Mouse (Mus musculus) olfactory bulb, adult 2 months (tissue): ENCODE results near the gene Vav3.

Source experiments
- CTCF ChIP-seq: fragments of 200-500 bp; IDR thresholded peaks from 2 replicates; pipeline ENCODE4 v1.5.1; 2012; ENCODE audit warnings: low read depth, mild to moderate bottlenecking, low read length, moderate library complexity; ENCODE audit not compliant: insufficient read depth
- POLR2A ChIP-seq: fragments of 200-500 bp; IDR thresholded peaks from 2 replicates; pipeline ENCODE4 v1.6.1; 2012; ENCODE audit warnings: mild to moderate bottlenecking, low read depth, low read length, moderate library complexity; ENCODE audit not compliant: insufficient read depth

DNA sequence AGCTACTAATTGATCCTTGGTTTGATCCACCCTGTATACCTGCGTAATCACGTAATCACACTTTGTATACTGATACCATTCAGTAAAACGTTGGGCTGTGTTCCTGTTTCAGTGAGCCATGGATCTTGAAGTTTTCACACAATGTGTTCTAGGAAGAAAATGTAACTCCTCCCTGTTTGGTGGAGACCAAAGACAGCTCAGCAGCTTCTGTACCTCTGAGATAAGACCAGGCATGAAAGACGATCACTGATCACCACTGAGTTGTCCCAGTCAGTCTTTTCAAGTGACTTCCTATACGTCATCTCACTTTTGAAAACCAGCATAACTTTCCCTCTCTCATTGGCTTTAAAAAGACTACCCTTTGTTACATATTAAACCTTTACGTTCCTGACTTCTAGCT lies 38.2 kb downstream of the Vav3 start:
- TF ChIP-seq POLR2A (no peak), CTCF (no peak)
